Mouse (Mus musculus) small intestine, adult 2 months (tissue): ENCODE measurements around the gene Pi16.

ENCODE experiments used
- CTCF ChIP-seq: fragments of 200-500 bp; IDR thresholded peaks from 2 replicates; pipeline ENCODE4 v1.5.1; 2012; ENCODE audit warnings: low read depth, mild to moderate bottlenecking, control low read depth, inconsistent platforms, low read length, moderate library complexity, mixed read lengths; ENCODE audit not compliant: insufficient replicate concordance, insufficient read length; ENCODE audit errors: extremely low read depth
- POLR2A ChIP-seq: fragments of 200-500 bp; IDR thresholded peaks from 2 replicates; pipeline ENCODE4 v1.6.1; 2012; ENCODE audit warnings: low read depth, mild to moderate bottlenecking, control low read depth, inconsistent platforms, low read length, moderate library complexity

DNA sequence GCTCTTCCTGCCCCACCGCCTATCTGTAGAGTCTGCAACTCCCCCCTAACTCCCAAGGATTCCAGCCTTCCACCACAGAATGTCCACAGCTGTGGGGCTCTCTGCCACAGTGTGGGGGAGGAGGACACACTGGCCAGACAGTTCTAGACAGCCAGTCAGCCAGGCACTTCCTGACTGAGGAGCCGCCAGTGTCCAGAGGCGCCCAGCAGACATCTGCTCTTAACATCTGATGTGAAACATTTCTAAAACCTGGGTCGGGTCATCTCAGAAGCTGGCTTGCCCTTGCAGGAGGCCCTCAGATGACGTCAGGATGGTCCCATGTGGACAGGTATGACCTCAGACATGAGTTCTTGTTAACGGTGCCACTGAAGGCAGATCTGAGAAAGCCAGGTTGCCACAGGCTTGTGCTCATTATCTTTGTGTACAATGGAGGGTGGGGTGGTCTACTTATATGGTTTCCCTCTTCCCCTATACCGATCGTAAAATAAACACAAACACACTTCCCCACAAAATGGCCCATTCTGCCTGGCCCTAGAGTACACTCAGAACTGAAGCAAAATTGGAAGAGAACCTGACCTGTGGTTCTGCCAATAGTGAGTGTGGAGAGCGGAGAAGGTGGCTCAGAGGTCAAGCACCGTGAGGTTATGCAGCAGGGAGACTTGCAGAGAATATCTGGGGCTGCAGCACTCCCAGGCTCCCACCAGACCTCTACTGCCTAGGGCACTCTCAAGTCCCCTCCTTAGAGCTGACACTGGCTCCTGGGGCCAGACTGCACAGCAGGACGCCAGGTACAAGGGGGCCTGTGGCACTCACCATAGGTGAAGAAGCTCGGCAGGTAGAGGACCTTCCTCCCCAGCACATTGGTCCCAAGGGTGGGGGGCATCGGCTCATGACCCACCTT is 24.8 kb downstream of the Pi16 start:
- TF ChIP-seq CTCF (no peak), POLR2A (no peak)
